Mouse (Mus musculus) layer of hippocampus, postnatal 36 days (tissue): ENCODE measurements around the gene Cdk5rap3. TPM values are rescaled to one million over a fixed set of nuclear protein-coding genes. Genes with fewer than 3 reads are reported as not detected.

Source experiments
- DNase-seq, 2 experiments: peaks; one replicate each; pipeline ENCODE4 v3.0.0; 2022
- total RNA-seq, 2 experiments: library from RNA; stranded (reverse); gene quantifications; 2 replicates each; pipeline ENCODE4 v1.2.3; 2021

Gene Cdk5rap3
- total RNA-seq, 2 experiments from 2014 or later, result 32.8 to 34.0 TPM

DNA sequence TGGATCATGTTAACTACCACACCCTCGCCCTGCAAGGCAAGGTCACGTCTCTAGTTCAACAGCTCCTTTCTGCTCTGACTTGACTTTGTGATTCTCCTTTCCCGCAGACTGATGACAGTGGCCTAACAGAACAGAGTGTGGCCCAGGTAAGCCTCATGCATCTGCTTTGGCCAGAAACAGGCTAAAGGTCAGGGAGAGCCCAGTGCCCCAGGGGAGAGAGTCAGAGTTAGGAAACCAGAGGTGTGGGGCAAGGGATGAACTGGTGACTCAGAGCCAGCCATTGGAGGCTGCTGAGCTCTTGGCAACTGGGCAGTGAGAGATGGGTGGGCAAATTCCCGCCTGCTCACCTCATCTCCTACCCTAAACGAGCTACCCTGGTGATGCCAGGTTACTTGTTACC, 58.9 kb downstream of the Cdk5rap3 start:
- DNase-seq, result no peak

Other genes starting within 250 kb of the Cdk5rap3 start
- gene Snx11, start 138.9 kb downstream of the Cdk5rap3 start, total RNA-seq, result 10 to 100 TPM; 51.0 to 54.4 TPM
- gene Cbx1, start 127.4 kb downstream of the Cdk5rap3 start, total RNA-seq, result 10 to 100 TPM; 52.4 to 54.9 TPM
- 100 to 1,000 TPM; 201 to 234 TPM for gene Nfe2l1, start 86.5 kb downstream of the Cdk5rap3 start, total RNA-seq
- gene Copz2, start 66.6 kb downstream of the Cdk5rap3 start, total RNA-seq, result 1 to 10 TPM; 5.5 to 7.8 TPM
- not detected for gene Prr15l, start 11.6 kb upstream of the Cdk5rap3 start, total RNA-seq
- 10 to 100 TPM; 29.8 to 34.5 TPM for gene Pnpo, start 27.5 kb upstream of the Cdk5rap3 start, total RNA-seq
- gene Sp2, start 66.5 kb upstream of the Cdk5rap3 start, total RNA-seq, result 10 to 100 TPM; 12.3 to 12.6 TPM
- 1 to 10 TPM in 1 of 2 experiments, under 1 TPM in 1; 0.78 to 1.2 TPM for gene Sp6, start 96.9 kb upstream of the Cdk5rap3 start, total RNA-seq
- 1 to 10 TPM; 4.5 to 4.9 TPM for gene Scrn2, start 113.4 kb upstream of the Cdk5rap3 start, total RNA-seq
- gene Lrrc46, start 124.9 kb upstream of the Cdk5rap3 start, total RNA-seq, result under 1 TPM; 0.76 to 0.85 TPM
- 10 to 100 TPM; 74.8 to 75.4 TPM for gene Mrpl10, start 125.1 kb upstream of the Cdk5rap3 start, total RNA-seq
- gene Osbpl7, start 134.1 kb upstream of the Cdk5rap3 start, total RNA-seq, result 10 to 100 TPM; 16.0 to 16.9 TPM
- under 1 TPM in 1 of 2 experiments, not detected in 1; 0.15 TPM for gene Tbx21, start 198.8 kb upstream of the Cdk5rap3 start, total RNA-seq
- gene Tbkbp1, start 235.0 kb upstream of the Cdk5rap3 start, total RNA-seq, result 10 to 100 TPM; 83.8 to 94.3 TPM